Mouse (Mus musculus) hematopoietic stem cell, adult 5-6 weeks (primary cell): ENCODE data around the gene Nup88. TPM values are rescaled to one million over a fixed set of nuclear protein-coding genes. Genes with fewer than 3 reads are reported as not detected.
"Not testable (repeated sequence)": the region's sequence is repeated elsewhere in the genome, so short reads cannot be mapped to it uniquely, and the experiment has no call there.

Experiments
- ATAC-seq, 2 experiments: fragments of 125-278 bp in 1 of 2; replicated peaks in 1 of 2; 2 replicates each; pipeline ENCODE4 v1.8.0; 2016 to 2017; ENCODE audit warnings: inconsistent platforms in 2 of 2, mild to moderate bottlenecking in 2 of 2, moderate number of reproducible peaks in 2 of 2, low read depth in 1 of 2, moderate TSS enrichment in 1 of 2; ENCODE audit not compliant: low FRiP score in 2 of 2, poor library complexity in 2 of 2, severe bottlenecking in 2 of 2, insufficient read depth in 1 of 2, low TSS enrichment in 1 of 2
- total RNA-seq: library from RNA; stranded (forward); fragments of 172-1452, 232-1000 nt; gene quantifications from 2 replicates; pipeline ENCODE4 v1.2.3, GENCODE M21; 2017

Gene Nup88
- total RNA-seq, 1 experiment from 2014 or later: 131 TPM

DNA sequence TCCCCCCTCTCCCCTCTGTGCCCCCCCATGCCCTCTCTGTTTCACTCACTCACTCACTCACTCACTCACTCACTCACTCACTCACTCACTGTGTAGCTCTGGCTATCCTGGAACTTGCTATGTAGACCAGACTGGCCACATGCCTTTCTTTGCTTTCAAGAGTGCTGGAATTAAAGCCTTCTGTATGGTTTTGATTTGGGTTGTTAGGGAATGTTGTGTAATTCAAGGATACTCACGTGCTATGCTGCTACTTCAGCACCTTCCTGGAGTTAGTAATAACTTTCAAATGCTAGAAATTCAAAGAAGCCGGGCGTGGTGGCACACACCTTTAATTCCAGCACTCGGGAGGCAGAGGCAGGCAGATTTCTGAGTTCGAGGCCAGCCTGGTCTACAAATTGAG, 71.6 kb downstream of the Nup88 start:
- ATAC-seq: not testable (repeated sequence)

DNA sequence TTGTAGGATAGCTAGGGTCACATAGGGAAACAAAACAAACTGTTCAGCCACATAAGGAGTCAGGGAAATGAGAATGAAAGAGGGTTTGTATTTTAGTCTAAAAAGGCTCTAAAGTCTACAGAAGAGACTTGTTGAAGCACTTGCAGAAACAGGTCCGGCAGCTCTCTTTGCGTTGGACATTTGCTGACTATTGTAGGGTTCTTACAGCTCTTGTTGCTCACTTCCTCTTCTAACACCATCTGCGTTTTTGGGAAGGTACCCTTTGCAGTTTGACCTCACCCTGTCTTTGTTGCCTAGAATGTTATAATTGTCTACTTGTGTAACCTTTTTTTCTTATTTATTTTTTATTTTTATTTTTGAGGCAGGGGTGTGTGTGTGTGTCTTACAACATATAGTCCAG, 72.1 kb downstream of the Nup88 start:
- ATAC-seq: no peak

Other genes with a start within 250 kb of the Nup88 start
- 3.7 and 8.3 TPM in 2 replicates for gene Zfp3, start 205.8 kb downstream of the Nup88 start, total RNA-seq
- 0.25 and 0.69 TPM in 2 replicates for gene Scimp, start 157.4 kb downstream of the Nup88 start, total RNA-seq
- gene Rabep1, start 125.2 kb downstream of the Nup88 start, total RNA-seq: 67.7 and 75.9 TPM in 2 replicates
- gene Rpain, start 240 bp upstream of the Nup88 start, total RNA-seq: 28.5 and 32.5 TPM in 2 replicates
- gene C1qbp, start 13.1 kb upstream of the Nup88 start, total RNA-seq: 48.3 and 82.1 TPM in 2 replicates
- gene Dhx33, start 34.5 kb upstream of the Nup88 start, total RNA-seq: 39.6 and 39.8 TPM in 2 replicates
- 30.8 and 38.1 TPM in 2 replicates for gene Mis12, start 49.6 kb upstream of the Nup88 start, total RNA-seq
- 27.6 and 31.6 TPM in 2 replicates for gene Derl2, start 49.9 kb upstream of the Nup88 start, total RNA-seq
- 1.4 TPM in 1 of 2 replicates, not detected in the other for gene 6330403K07Rik, start 63.5 kb upstream of the Nup88 start, total RNA-seq
- 6.5 and 8.6 TPM in 2 replicates for gene Nlrp1a, start 174.7 kb upstream of the Nup88 start, total RNA-seq